Mouse (Mus musculus) megakaryocyte-erythroid progenitor cell, adult 5 weeks (primary cell): Measurements from ENCODE around the gene Usp24. TPM values are rescaled to one million over a fixed set of nuclear protein-coding genes. Genes with fewer than 3 reads are reported as not detected.

Source experiments
- polyA plus RNA-seq: library from polyadenylated mRNA; stranded (reverse); fragments of >175 nt; gene quantifications from 2 replicates; pipeline ENCODE4 v1.2.3, GENCODE M21; 2012

The Usp24 gene
- polyA plus RNA-seq: 7.9 and 10.0 TPM in 2 replicates

GRCm38 (mm10) chr4:106315921-106316350 lies at the start of gene Usp24:
Gene Usp24, plus strand, starts transcription at chr4:106316213.

Other genes with a start within 250 kb of the Usp24 start
- gene Pcsk9, start 148.1 kb downstream of the Usp24 start, polyA plus RNA-seq: 0.41 and 0.43 TPM in 2 replicates
- not detected in 2 replicates for gene Bsnd, start 176.1 kb downstream of the Usp24 start, polyA plus RNA-seq
- 24.2 and 25.0 TPM in 2 replicates for gene Dhcr24, start 244.8 kb downstream of the Usp24 start, polyA plus RNA-seq